Mouse (Mus musculus): Measurements from ENCODE around the gene Dda1. TPM values are rescaled to one million over a fixed set of nuclear protein-coding genes. Genes with fewer than 3 reads are reported as not detected.

Dda1 gene
- polyA plus RNA-seq, 1 experiment from 2014 or later, result 212 TPM

DNA sequence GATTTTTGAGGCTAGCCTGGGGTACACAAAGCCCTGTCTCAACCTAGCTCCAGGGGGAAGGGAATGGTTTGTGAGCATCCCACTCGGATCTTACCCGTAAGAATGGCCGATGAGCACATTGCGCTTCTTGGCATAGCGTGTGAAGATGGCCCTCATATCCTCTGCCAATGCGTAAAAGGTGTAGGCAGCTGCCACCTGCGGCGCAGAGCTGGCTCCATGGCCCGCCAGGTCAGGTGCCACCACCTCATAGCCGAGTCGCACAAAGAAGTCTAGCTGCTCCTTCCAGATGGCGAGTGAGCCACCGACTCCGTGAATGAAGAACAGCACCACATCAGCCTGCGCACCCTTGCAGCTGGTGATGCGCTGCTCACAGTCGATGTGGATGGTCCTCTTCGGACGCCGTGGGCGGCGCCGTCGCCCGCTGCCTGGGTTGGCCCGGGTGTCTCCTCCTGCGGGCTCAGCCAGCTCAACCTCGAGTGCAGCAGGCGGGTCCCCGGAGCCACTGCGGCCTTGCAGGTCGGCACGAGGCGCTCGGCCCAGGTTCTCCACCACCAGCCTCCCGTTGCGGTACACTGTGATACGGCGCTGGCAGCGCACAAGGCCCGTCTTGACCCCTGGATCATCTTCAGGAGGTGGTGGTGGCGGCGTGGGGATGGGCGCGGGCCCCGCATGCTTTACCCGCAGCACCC, 7.7 kb upstream of the Dda1 start:
- no peak for ATAC-seq (ENCODE audit: low FRiP score)
- Histone ChIP-seq H3K4me2 (peak overlapping the region; percentile 93), H3K36me3 (peaks cover 53% of the 10 kb centered on the region), H3K9me3 (no peaks in the 10 kb centered on the region), H3K27me3 (no peaks in the 10 kb centered on the region), H3K27ac (no peak overlapping the region), H3K9ac (peak overlapping the region; percentile 92), H3K4me3 (peak overlapping the region; percentile 88), H3K4me1 (replicated peaks) (peaks cover 61% of the 10 kb centered on the region)
- WGBS, result 79% methylated on average over 47 of the region's 47 CpGs

- Histone ChIP-seq H3K27me3 (no peaks in the 10 kb centered on the region), H3K9me3 (no peaks in the 10 kb centered on the region), H3K9ac (peak overlapping the region; percentile 92), H3K36me3 (peaks cover 44% of the 10 kb centered on the region), H3K4me1 (replicated peaks) (peaks cover 61% of the 10 kb centered on the region), H3K27ac (peak overlapping the region; percentile 87), H3K4me2 (peak overlapping the region; percentile 93), H3K4me3 (peak overlapping the region; percentile 88)
- 72% methylated on average over 4 of the region's 4 CpGs for WGBS
- ATAC-seq (ENCODE audit: low FRiP score), result no peak
Measured at GRCm38 (mm10) chr8:71462191-71462590, 6.8 kb upstream of the Dda1 start.

- ATAC-seq (ENCODE audit: low FRiP score), result 0 out of 2 replicates have a peak, but pooled peaks have one; percentile 2
- Histone ChIP-seq H3K4me2 (peak overlapping the region; percentile 93), H3K9me3 (no peaks in the 10 kb centered on the region), H3K36me3 (peaks cover 38% of the 10 kb centered on the region), H3K4me1 (replicated peaks) (peaks cover 61% of the 10 kb centered on the region), H3K9ac (peak overlapping the region; percentile 92), H3K27me3 (no peaks in the 10 kb centered on the region), H3K27ac (peak overlapping the region; percentile 87), H3K4me3 (peak overlapping the region; percentile 88)
- 6% methylated on average over 16 of the region's 16 CpGs for WGBS
Measured at GRCm38 (mm10) chr8:71462786-71463185, 6.2 kb upstream of the Dda1 start.

- H3K9ac ChIP-seq, result peak within 1 kb of the TSS; percentile 92
- under 1% methylated on average over 55 of the region's 55 CpGs for WGBS
- no peaks in the 10 kb centered on the region for H3K9me3 ChIP-seq
- H3K27ac ChIP-seq, result peak within 1 kb of the TSS; percentile 87
- H3K27me3 ChIP-seq, result no peaks in the 10 kb centered on the region
- peak within 1 kb of the TSS; percentile 88 for H3K4me3 ChIP-seq
- ATAC-seq (ENCODE audit: low FRiP score), result peak; percentile 85
- peak within 1 kb of the TSS; percentile 93 for H3K4me2 ChIP-seq
- peaks cover 32% of the 10 kb centered on the region for H3K36me3 ChIP-seq
- H3K4me1 ChIP-seq (replicated peaks), result peaks cover 61% of the 10 kb centered on the region
Measured at GRCm38 (mm10) chr8:71463188-71464033, 5.6 kb upstream of the Dda1 start, which contains the start of gene Abhd8. Abhd8 (minus strand) TSS chr8:71463655.

- ATAC-seq (ENCODE audit: low FRiP score), result peak; percentile 77
- Histone ChIP-seq H3K27ac (peak within 1 kb of the TSS; percentile 87), H3K4me3 (peak within 1 kb of the TSS; percentile 88), H3K9me3 (no peaks in the 10 kb centered on the region), H3K9ac (peak within 1 kb of the TSS; percentile 92), H3K36me3 (peaks cover 18% of the 10 kb centered on the region), H3K4me2 (peak within 1 kb of the TSS; percentile 93), H3K27me3 (no peaks in the 10 kb centered on the region), H3K4me1 (replicated peaks) (peaks cover 50% of the 10 kb centered on the region)
- under 1% methylated on average over 59 of the region's 59 CpGs for WGBS
Measured at GRCm38 (mm10) chr8:71464513-71465500, 4.2 kb upstream of the Dda1 start, which contains the start of gene Mrpl34. Mrpl34 (plus strand) TSS chr8:71464959.

DNA sequence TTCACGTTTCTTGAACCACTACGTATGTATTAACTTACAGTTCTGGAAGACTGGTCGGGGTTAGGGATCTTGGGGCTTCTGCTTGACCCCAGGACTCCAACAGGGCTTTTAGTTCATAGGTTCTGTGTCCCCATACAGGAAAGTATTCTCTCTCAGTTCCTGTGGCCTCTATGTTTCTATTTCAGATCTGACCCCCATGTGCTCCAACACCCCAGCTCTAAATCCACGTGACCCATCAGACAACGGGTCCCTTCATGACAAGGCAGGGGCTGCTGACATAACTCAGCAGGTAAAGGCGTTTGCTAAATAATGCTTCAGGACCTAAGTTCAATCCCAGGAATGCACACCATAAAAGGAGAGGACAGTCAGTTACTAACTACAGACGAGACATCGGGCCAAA, 3.3 kb upstream of the Dda1 start:
- peaks cover 52% of the 10 kb centered on the region for H3K4me1 ChIP-seq (replicated peaks)
- H3K9me3 ChIP-seq, result no peaks in the 10 kb centered on the region
- WGBS, result 88% methylated on average over 8 of the region's 8 CpGs
- H3K36me3 ChIP-seq, result peaks cover 13% of the 10 kb centered on the region
- H3K9ac ChIP-seq, result peak overlapping the region; percentile 83
- H3K4me2 ChIP-seq, result peak overlapping the region; percentile 93
- H3K27me3 ChIP-seq, result no peaks in the 10 kb centered on the region
- H3K4me3 ChIP-seq, result peak overlapping the region; percentile 88
- no peak overlapping the region for H3K27ac ChIP-seq
- ATAC-seq (ENCODE audit: low FRiP score), result no peak

GRCm38 (mm10) chr8:71466198-71466597, 2.8 kb upstream of the Dda1 start:
- H3K4me2 ChIP-seq, result no peak overlapping the region
- H3K4me3 ChIP-seq, result no peak overlapping the region
- H3K36me3 ChIP-seq, result peaks cover 13% of the 10 kb centered on the region
- H3K27me3 ChIP-seq, result no peaks in the 10 kb centered on the region
- 95% methylated on average over 5 of the region's 5 CpGs for WGBS
- no peak for ATAC-seq (ENCODE audit: low FRiP score)
- peaks cover 52% of the 10 kb centered on the region for H3K4me1 ChIP-seq (replicated peaks)
- H3K9me3 ChIP-seq, result no peaks in the 10 kb centered on the region
- H3K9ac ChIP-seq, result peak overlapping the region; percentile 83; the same call in 1 of the 2 replicates
- no peak overlapping the region for H3K27ac ChIP-seq

- no peak overlapping the region for H3K9ac ChIP-seq
- no peak overlapping the region for H3K4me3 ChIP-seq
- H3K9me3 ChIP-seq, result no peaks in the 10 kb centered on the region
- no peak overlapping the region for H3K4me2 ChIP-seq
- ATAC-seq (ENCODE audit: low FRiP score), result no peak
- H3K27ac ChIP-seq, result no peak overlapping the region
- H3K4me1 ChIP-seq (replicated peaks), result peaks cover 44% of the 10 kb centered on the region
- H3K27me3 ChIP-seq, result no peaks in the 10 kb centered on the region
- peaks cover 18% of the 10 kb centered on the region for H3K36me3 ChIP-seq
- 94% methylated on average over 2 of the region's 2 CpGs for WGBS
Measured at GRCm38 (mm10) chr8:71467201-71467600, 1.8 kb upstream of the Dda1 start.

GRCm38 (mm10) chr8:71468001-71468400, 998 bp upstream of the Dda1 start:
- Histone ChIP-seq H3K9ac (no peak overlapping the region), H3K9me3 (no peaks in the 10 kb centered on the region), H3K4me3 (no peak overlapping the region), H3K27me3 (no peaks in the 10 kb centered on the region), H3K4me1 (replicated peaks) (peaks cover 37% of the 10 kb centered on the region), H3K36me3 (peaks cover 26% of the 10 kb centered on the region), H3K4me2 (no peak overlapping the region), H3K27ac (no peak overlapping the region)
- WGBS, result 91% methylated on average over 1 of the region's 1 CpGs
- ATAC-seq (ENCODE audit: low FRiP score), result no peak

DNA sequence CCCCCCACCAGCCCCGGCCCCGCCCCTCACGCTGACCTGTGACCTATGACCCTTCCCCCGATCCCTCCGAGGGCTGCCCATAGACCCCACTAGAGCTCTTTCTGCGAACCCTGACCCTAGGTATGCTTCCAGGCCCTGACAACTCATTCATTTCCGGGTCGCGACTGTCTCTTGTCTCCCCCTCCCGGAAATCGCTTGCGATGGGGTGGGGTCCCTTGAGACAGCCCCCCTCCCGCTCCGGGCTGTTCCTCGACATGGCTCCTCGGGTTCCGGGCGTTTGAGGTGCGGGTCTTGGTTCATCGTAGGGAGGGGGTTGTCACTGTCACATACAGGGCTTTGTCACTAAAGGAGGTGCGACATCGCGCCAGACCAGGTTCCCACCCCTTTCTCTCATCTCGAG, 412 bp downstream of the Dda1 start:
- H3K27ac ChIP-seq, result peak overlapping the region; percentile 92
- H3K4me2 ChIP-seq, result peak overlapping the region; percentile 75
- WGBS, result 2% methylated on average over 24 of the region's 24 CpGs
- peaks cover 40% of the 10 kb centered on the region for H3K36me3 ChIP-seq
- H3K9me3 ChIP-seq, result no peaks in the 10 kb centered on the region
- H3K27me3 ChIP-seq, result no peaks in the 10 kb centered on the region
- H3K4me1 ChIP-seq (replicated peaks), result peaks cover 29% of the 10 kb centered on the region
- H3K4me3 ChIP-seq, result peak overlapping the region; percentile 75
- H3K9ac ChIP-seq, result peak overlapping the region; percentile 83
- peak; percentile 57 for ATAC-seq (ENCODE audit: low FRiP score)

DNA sequence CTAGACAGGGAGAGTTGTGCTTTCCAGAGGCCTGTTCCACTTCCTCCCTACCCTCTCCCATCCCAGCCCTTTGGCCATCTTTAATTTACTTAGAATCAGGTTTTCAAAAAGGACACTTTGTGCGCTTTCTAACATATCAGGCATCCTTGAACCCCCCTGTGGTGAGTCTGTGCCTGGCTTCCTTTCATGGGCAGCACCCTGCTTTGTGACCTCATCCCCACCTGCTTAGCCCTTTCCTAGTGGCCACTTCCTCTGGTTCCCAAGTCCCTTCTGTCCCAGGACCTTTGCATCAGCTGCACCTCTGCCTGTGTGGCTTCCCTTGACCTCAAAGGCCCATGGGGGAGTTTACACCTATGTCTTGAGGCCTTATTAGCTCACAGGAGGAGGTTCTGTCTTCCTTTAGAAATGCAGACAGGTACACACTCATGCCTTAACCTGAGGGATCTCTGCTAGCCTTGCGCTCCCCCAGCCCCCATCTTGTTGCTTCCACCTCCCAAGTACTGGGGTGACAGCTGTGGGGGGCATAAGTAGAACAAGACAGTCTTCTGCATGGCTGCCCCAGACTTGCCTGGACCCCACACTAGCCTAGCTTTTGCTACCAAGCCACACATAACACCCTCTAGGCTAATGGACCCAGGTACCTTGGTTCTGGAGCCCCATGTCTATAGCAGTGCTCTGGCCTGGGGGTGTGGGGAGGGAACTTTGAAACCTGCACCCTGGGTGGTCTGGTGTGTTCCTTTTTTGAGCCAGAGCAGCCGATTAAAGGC, 1.3 kb downstream of the Dda1 start:
- Histone ChIP-seq H3K9me3 (no peaks in the 10 kb centered on the region), H3K27ac (no peak overlapping the region), H3K4me3 (peak overlapping the region; percentile 75), H3K9ac (peak overlapping the region; percentile 83), H3K4me2 (peak overlapping the region; percentile 75), H3K36me3 (peaks cover 49% of the 10 kb centered on the region), H3K27me3 (no peaks in the 10 kb centered on the region), H3K4me1 (replicated peaks) (peaks cover 30% of the 10 kb centered on the region)
- ATAC-seq (ENCODE audit: low FRiP score), result no peak
- WGBS, result 83% methylated on average over 3 of the region's 3 CpGs
